Mouse (Mus musculus) kidney, adult 2 months (tissue): Measurements from ENCODE around the gene Olfr972. TPM values are rescaled to one million over a fixed set of nuclear protein-coding genes. Genes with fewer than 3 reads are reported as not detected.
"Not testable (repeated sequence)": the region's sequence is repeated elsewhere in the genome, so short reads cannot be mapped to it uniquely, and the experiment has no call there.

Source experiments
- DNase-seq: peaks from one replicate; pipeline ENCODE4 v3.0.0; 2021
- H3K27ac ChIP-seq: fragments of 200-500 bp; 2 replicates; pipeline ENCODE4 v1.5.1; 2012; ENCODE audit warnings: low read depth, low read length, control low read depth, inconsistent platforms; ENCODE audit not compliant: insufficient read depth
- H3K27me3 ChIP-seq: fragments of 200-500 bp; replicated peaks from 2 replicates; pipeline ENCODE4 v1.6.1; 2012; ENCODE audit warnings: mild to moderate bottlenecking, moderate library complexity, low read length, inconsistent platforms; ENCODE audit not compliant: control insufficient read depth, insufficient read depth
- H3K36me3 ChIP-seq: fragments of 200-500 bp; 2 replicates; pipeline ENCODE4 v1.6.1; 2012; ENCODE audit warnings: mild to moderate bottlenecking, moderate library complexity, low read length, inconsistent platforms; ENCODE audit not compliant: control insufficient read depth, insufficient read depth
- H3K4me1 ChIP-seq: fragments of 200-500 bp; 2 replicates; pipeline ENCODE4 v1.6.1; 2011; ENCODE audit warnings: low read length; ENCODE audit not compliant: control insufficient read depth, insufficient read depth
- H3K4me3 ChIP-seq: fragments of 200-500 bp; 2 replicates; pipeline ENCODE4 v1.5.1; 2011; ENCODE audit warnings: mild to moderate bottlenecking, low read depth, low read length, control low read depth; ENCODE audit not compliant: insufficient read depth
- CTCF ChIP-seq: fragments of 200-500 bp; conservative IDR thresholded peaks from 2 replicates; pipeline ENCODE4 v1.5.1; 2011; ENCODE audit warnings: low read depth, mild to moderate bottlenecking, control low read depth, low read length, moderate library complexity, mixed read lengths; ENCODE audit not compliant: insufficient read depth, insufficient read length
- POLR2A ChIP-seq: fragments of 200-500 bp; IDR thresholded peaks from one replicate; pipeline ENCODE4 v1.6.1; 2011; ENCODE audit warnings: low read depth, low read length, control low read depth
- whole genome bisulfite sequencing: fragments of 180-500 bp; shearing (Covaris S2); methylation state at CpG from one replicate; pipeline ENCODE4 v1.1.7; 2018; 5-methylcytosine and 5-hydroxymethylcytosine counted together
- polyA plus RNA-seq: library from polyadenylated mRNA; depleted of rRNA; stranded (reverse); fragments of >200 nt; gene quantifications from 2 replicates; pipeline ENCODE4 v1.2.3, GENCODE M21; 2012; rRNA removed

Gene Olfr972
- not detected in 2 replicates for polyA plus RNA-seq

DNA sequence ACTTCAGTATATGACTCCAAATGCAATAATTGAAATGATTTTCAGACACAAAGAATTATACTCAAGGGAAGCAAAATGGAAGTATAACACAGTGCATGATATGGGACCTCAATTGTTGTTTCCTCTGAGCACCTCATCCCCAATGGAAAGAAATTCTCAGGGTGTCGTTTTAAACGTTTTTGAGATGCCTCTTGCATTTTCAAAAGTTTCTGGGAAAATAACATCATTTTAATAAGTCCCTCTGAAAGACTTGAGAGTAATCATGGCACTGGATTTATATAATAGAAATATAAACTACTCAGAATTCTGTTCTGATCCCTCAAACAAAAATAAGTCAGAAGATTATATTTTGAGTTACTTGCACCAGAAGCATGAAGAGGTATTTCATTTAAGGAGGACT is at the start of gene Olfr972:
Olfr972 (plus strand) TSS at position 301 of the 400 bp plus-strand sequence.
- Histone ChIP-seq H3K4me3 (no peak within 1 kb of the TSS), H3K27me3 (no peaks in the 10 kb centered on the region), H3K36me3 (no peaks in the 10 kb centered on the region), H3K27ac (no peak within 1 kb of the TSS), H3K4me1 (no peaks in the 10 kb centered on the region)
- 60% methylated on average over 2 of the region's 2 CpGs for WGBS
- no peak for TF ChIP-seq CTCF
- no peak for TF ChIP-seq POLR2A
- DNase-seq, result no peak

DNA sequence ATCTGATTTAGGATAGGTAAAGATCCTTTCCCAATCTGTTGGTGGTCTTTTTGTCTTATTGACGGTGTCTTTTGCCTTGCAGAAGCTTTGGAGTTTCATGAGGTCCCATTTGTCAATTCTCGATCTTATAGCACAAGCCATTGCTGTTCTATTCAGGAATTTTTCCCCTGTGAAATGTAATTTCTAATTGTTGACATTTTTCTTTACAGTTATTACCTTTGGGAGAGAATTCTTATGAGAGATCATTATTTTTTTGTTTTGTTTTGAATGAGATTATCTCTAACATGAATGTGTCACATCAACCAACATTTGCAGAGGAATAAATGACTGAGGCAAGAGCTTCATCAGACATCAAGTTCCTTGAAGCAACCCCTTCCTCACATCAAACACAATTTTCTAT is 29.6 kb upstream of the Olfr972 start, which contains the start of gene Olfr971:
Olfr971 (plus strand) TSS at position 301 of the 400 bp plus-strand sequence.
- DNase-seq, H3K27ac ChIP-seq, H3K4me3 ChIP-seq, H3K4me1 ChIP-seq, H3K27me3 ChIP-seq, H3K36me3 ChIP-seq: not testable (repeated sequence)
- WGBS, result 91% methylated on average over 2 of the region's 2 CpGs

DNA sequence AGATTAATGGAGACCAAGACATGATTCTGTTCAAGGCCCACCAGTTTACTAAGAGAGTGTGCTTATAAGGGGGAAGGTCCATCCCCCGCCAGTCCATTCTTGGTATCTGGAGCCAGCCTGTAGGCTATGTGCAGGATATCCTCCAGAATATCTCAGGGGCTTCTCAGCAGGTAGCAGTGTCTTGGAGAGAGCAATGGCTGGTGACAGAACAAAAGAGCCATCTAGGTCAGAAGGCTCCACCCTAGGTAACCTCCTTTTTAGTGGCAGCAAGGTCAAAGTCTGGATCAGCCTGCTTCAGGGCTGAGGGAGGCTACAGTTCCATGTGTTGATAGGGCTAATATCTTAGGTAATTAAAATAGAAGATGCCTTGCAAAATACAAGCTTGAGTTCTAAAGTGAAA is 5.8 kb downstream of the Olfr972 start:
- H3K27ac ChIP-seq, DNase-seq, H3K4me3 ChIP-seq, H3K36me3 ChIP-seq, H3K27me3 ChIP-seq, H3K4me1 ChIP-seq: not testable (repeated sequence)
- 87% methylated on average over 1 of the region's 1 CpGs for WGBS

DNA sequence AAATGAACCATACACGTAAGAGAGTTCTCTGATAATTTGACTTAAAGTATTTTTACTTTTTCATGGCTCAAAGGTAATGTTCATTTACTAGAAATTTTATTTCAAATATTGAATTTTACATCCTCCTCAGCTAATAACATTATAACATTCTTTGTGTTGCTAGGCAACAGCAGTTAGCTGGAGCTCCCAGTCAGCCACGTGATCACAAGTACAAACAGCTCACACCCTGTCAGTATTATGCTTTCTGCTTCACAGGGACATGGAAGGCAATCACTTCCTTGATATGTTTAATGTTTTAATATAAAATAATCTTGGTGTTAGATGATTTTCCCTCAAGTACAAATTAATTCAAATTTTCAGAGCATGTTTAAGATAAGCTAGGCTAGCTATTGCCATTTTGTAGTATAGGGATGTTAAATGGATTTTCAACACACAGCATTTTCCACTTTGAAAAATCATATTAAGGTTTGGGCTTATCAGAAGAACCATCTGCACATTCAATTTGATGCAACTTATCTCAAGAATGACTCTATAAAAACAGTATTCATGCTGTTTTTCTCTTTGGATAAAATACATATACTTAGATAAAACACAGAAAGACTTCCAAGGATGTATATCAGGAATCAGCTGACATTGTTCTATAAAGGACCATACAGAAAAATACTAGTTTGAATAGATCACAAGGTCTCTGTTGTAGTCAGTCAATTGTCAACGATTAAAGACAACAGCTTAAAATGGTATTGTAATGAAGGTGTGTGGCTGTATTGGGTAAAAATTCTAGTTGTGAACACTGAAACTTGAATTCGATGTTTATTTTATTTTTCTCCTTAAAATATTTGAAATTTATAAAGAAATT is 11.5 kb downstream of the Olfr972 start:
- H3K27ac ChIP-seq, H3K4me1 ChIP-seq, DNase-seq, H3K27me3 ChIP-seq, H3K4me3 ChIP-seq, H3K36me3 ChIP-seq: not testable (repeated sequence)
- no CpG with 5 or more reads among the region's 4 CpGs for WGBS

DNA sequence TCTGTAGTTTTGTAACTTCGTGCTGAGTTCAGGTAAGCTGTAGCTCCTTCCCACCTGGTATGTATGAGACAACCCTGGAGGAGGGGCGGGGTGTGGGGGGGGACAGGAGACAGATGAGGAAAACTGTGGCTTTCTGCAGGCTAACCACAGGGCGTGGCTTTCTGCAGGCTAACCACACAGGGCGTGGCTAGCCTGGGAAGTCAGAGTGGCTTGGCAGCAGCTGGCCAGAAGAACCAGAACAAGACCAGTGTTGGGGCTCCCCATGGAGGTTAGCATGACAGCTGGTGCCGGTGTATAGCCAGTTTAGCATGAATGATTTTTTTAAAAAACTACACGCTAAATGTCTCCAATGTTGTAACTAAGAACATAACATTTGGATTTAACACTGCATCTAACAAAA is 38.9 kb downstream of the Olfr972 start:
- Histone ChIP-seq H3K4me1 (no peaks in the 10 kb centered on the region), H3K36me3 (no peaks in the 10 kb centered on the region), H3K27ac (no peak overlapping the region), H3K27me3 (no peaks in the 10 kb centered on the region), H3K4me3 (no peak overlapping the region)
- 73% methylated on average over 6 of the region's 6 CpGs for WGBS
- no peak for DNase-seq
- no peak for TF ChIP-seq CTCF
- no peak for TF ChIP-seq POLR2A

DNA sequence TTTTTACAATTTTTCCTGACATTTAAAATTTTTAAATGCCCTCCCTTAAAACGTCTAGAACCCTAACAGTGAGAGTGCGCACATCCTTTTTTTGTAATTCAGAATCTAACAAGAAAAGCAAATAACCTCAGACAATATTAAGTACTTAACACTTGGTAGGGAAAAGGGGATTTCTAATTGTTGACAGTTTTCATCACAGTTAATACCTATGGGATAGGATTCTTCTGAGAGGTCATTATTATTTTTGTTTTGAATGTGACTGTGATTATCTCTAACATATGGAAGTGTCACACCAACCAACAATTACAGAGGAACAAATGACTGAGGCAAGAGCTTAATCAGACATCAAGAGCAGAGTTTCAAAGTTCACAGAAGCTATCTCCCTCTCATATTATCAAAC is 40.8 kb downstream of the Olfr972 start, which contains the start of gene Olfr229:
Olfr229 (plus strand) TSS at position 301 of the 400 bp plus-strand sequence.
- Histone ChIP-seq H3K36me3 (no peaks in the 10 kb centered on the region), H3K27ac (no peak within 1 kb of the TSS), H3K4me3 (no peak within 1 kb of the TSS), H3K4me1 (no peaks in the 10 kb centered on the region), H3K27me3 (no peaks in the 10 kb centered on the region)
- WGBS, result 61% methylated on average over 2 of the region's 2 CpGs
- TF ChIP-seq POLR2A (no peak), CTCF (no peak)
- no peak for DNase-seq

DNA sequence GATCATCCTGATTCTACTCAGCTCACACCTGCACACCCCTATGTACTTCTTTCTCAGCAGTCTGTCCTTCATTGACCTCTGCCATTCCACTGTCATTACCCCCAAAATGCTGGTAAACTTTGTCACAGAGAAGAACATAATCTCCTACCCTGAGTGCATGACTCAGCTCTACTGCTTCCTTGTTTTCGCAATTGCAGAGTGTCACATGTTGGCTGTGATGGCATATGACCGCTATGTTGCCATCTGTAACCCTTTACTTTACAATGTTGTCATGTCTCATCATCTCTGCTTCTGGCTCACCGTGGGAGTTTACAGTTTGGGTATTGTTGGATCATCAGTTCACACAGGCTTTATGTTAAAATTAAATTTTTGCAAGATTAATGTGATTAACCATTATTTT is 43.7 kb downstream of the Olfr972 start:
- H3K36me3 ChIP-seq, result no peaks in the 10 kb centered on the region
- TF ChIP-seq POLR2A, result no peak
- TF ChIP-seq CTCF, result no peak
- H3K4me3 ChIP-seq, result no peak overlapping the region
- H3K27me3 ChIP-seq, result no peaks in the 10 kb centered on the region
- no peak for DNase-seq
- H3K27ac ChIP-seq, result no peak overlapping the region
- no peaks in the 10 kb centered on the region for H3K4me1 ChIP-seq
- WGBS, result 76% methylated on average over 3 of the region's 3 CpGs

Other genes with a start within 250 kb of the Olfr972 start
- gene Olfr960, start 245.0 kb upstream of the Olfr972 start, polyA plus RNA-seq, result not detected in 2 replicates
- not detected in 2 replicates for gene Olfr961, start 221.3 kb upstream of the Olfr972 start, polyA plus RNA-seq
- gene Olfr963, start 199.2 kb upstream of the Olfr972 start, polyA plus RNA-seq, result not detected in 2 replicates
- gene Olfr149, start 159.3 kb upstream of the Olfr972 start, polyA plus RNA-seq, result not detected in 2 replicates
- gene Olfr965, start 155.1 kb upstream of the Olfr972 start, polyA plus RNA-seq, result not detected in 2 replicates
- not detected in 2 replicates for gene Olfr150, start 135.4 kb upstream of the Olfr972 start, polyA plus RNA-seq
- gene Olfr967, start 120.2 kb upstream of the Olfr972 start, polyA plus RNA-seq, result not detected in 2 replicates
- gene Olfr968, start 83.2 kb upstream of the Olfr972 start, polyA plus RNA-seq, result not detected in 2 replicates
- not detected in 2 replicates for gene Olfr969, start 75.5 kb upstream of the Olfr972 start, polyA plus RNA-seq
- not detected in 2 replicates for gene Olfr970, start 57.6 kb upstream of the Olfr972 start, polyA plus RNA-seq
- gene Olfr971, start 29.5 kb upstream of the Olfr972 start, polyA plus RNA-seq, result not detected in 2 replicates
- gene Olfr229, start 40.9 kb downstream of the Olfr972 start, polyA plus RNA-seq, result not detected in 2 replicates
- gene Olfr974, start 71.1 kb downstream of the Olfr972 start, polyA plus RNA-seq, result not detected in 2 replicates
- not detected in 2 replicates for gene Olfr975, start 85.6 kb downstream of the Olfr972 start, polyA plus RNA-seq
- not detected in 2 replicates for gene Olfr976, start 94.7 kb downstream of the Olfr972 start, polyA plus RNA-seq
- not detected in 2 replicates for gene Olfr978, start 125.7 kb downstream of the Olfr972 start, polyA plus RNA-seq
- not detected in 2 replicates for gene Olfr979, start 137.0 kb downstream of the Olfr972 start, polyA plus RNA-seq
- gene Olfr980, start 143.2 kb downstream of the Olfr972 start, polyA plus RNA-seq, result not detected in 2 replicates
- gene Olfr981, start 155.0 kb downstream of the Olfr972 start, polyA plus RNA-seq, result not detected in 2 replicates
- gene Olfr982, start 207.4 kb downstream of the Olfr972 start, polyA plus RNA-seq, result not detected in 2 replicates
- gene Olfr983, start 227.2 kb downstream of the Olfr972 start, polyA plus RNA-seq, result not detected in 2 replicates
- not detected in 2 replicates for gene Olfr984, start 247.8 kb downstream of the Olfr972 start, polyA plus RNA-seq